Mouse (Mus musculus): ENCODE data around the gene Ccdc190. TPM values are rescaled to one million over a fixed set of nuclear protein-coding genes. Genes with fewer than 3 reads are reported as not detected.

The Ccdc190 gene
- not detected in 2 replicates for total RNA-seq (2023)

GRCm38 (mm10) chr1:169928454-169928971, at the start of gene Ccdc190:
TSS of gene Ccdc190 (plus strand) at chr1:169928648.

GRCm38 (mm10) chr1:169968792-169969515, 40.5 kb downstream of the Ccdc190 start, which contains the start of gene Hsd17b7:
TSS of gene Hsd17b7 (minus strand) at chr1:169969241.

Other genes starting within 250 kb of the Ccdc190 start
- not detected in 2 replicates for gene Rgs4, start 181.0 kb upstream of the Ccdc190 start, total RNA-seq (2023)
- gene Hsd17b7, start 40.6 kb downstream of the Ccdc190 start, total RNA-seq (2023), result 7.5 and 9.0 TPM in 2 replicates
- gene Ddr2, start 182.1 kb downstream of the Ccdc190 start, total RNA-seq (2023), result 0.07 and 0.13 TPM in 2 replicates
- 39.3 and 57.6 TPM in 2 replicates for gene Uap1, start 246.3 kb downstream of the Ccdc190 start, total RNA-seq (2023)

Data from neutrophil, adult 65 days (primary cell).